Mouse (Mus musculus) midbrain, embryonic 14.5 days (tissue): ENCODE results near the gene Dlg2. TPM values are rescaled to one million over a fixed set of nuclear protein-coding genes. Genes with fewer than 3 reads are reported as not detected.

ENCODE experiments used
- ATAC-seq: fragments of 200-750 bp; cut with Nextera tagmentation; 2 replicates; pipeline ENCODE4 v1.8.0; 2017; ENCODE audit warnings: moderate number of reproducible peaks, moderate library complexity; ENCODE audit not compliant: low FRiP score, low TSS enrichment
- DNase-seq: peaks from one replicate; pipeline ENCODE4 v3.0.0-alpha.2; 2015
- H3K27ac ChIP-seq: fragments of 300-500 bp; sonication (generic); replicated peaks from 2 replicates; pipeline ENCODE4 v1.5.1; 2014; ENCODE audit warnings: mild to moderate bottlenecking, low read depth, low read length, moderate library complexity
- H3K27me3 ChIP-seq: fragments of 300-500 bp; sonication (generic); 2 replicates; pipeline ENCODE4 v1.6.1; 2014; ENCODE audit warnings: low read length, control low read depth, mixed read lengths; ENCODE audit not compliant: control insufficient read depth, insufficient read depth
- H3K36me3 ChIP-seq: fragments of 300-500 bp; sonication (generic); 2 replicates; pipeline ENCODE4 v1.6.1; 2014; ENCODE audit warnings: low read length, control low read depth; ENCODE audit not compliant: control insufficient read depth, insufficient read depth
- H3K4me1 ChIP-seq: fragments of 300-500 bp; sonication (generic); 2 replicates; pipeline ENCODE4 v1.6.1; 2014; ENCODE audit warnings: mild to moderate bottlenecking, antibody characterized with exemption, low read length, control low read depth; ENCODE audit not compliant: control insufficient read depth, insufficient read depth
- H3K4me2 ChIP-seq: fragments of 300-500 bp; sonication (generic); 2 replicates; pipeline ENCODE4 v1.6.1; 2014; ENCODE audit warnings: mild to moderate bottlenecking, low read length, moderate library complexity
- H3K4me3 ChIP-seq: fragments of 300-500 bp; sonication (generic); replicated peaks from 2 replicates; pipeline ENCODE4 v1.5.1; 2014; ENCODE audit warnings: low read depth, low read length
- H3K9ac ChIP-seq: fragments of 300-500 bp; sonication (generic); replicated peaks from 2 replicates; pipeline ENCODE4 v1.6.1; 2014; ENCODE audit warnings: mild to moderate bottlenecking, low read length, moderate library complexity
- H3K9me3 ChIP-seq: fragments of 300-500 bp; sonication (generic); 2 replicates; pipeline ENCODE4 v1.6.1; 2016; ENCODE audit warnings: low read length, control low read depth, mixed read lengths; ENCODE audit not compliant: control insufficient read depth
- WGBS: fragments of 180-500 bp; shearing (Covaris S2); extraction: QIAGEN DNeasy Blood & Tissue Kit; methylation state at CpG from one replicate; pipeline ENCODE4 v1.1.7; 2014; 5-methylcytosine and 5-hydroxymethylcytosine counted together
- polyA plus RNA-seq: library from polyadenylated mRNA; unstranded; fragments of >200 nt; fragmentation: Nextera tagmentation; extraction: Ambion mirVana; gene quantifications from 2 replicates; pipeline ENCODE4 v1.2.1, GENCODE M21; 2014

Dlg2 gene
- polyA plus RNA-seq, 1 experiment from 2014 or later: 19.3 TPM

GRCm38 (mm10) chr7:92292918-92293518, 1816.5 kb downstream of the Dlg2 start:
- Histone ChIP-seq H3K27ac (no peak overlapping the region), H3K9ac (no peak overlapping the region), H3K4me3 (no peak overlapping the region), H3K36me3 (no peaks in the 10 kb centered on the region), H3K27me3 (no peaks in the 10 kb centered on the region), H3K4me1 (no peaks in the 10 kb centered on the region), H3K9me3 (no peaks in the 10 kb centered on the region), H3K4me2 (no peak overlapping the region)
- ATAC-seq: no peak
- 73% methylated on average over 8 of the region's 8 CpGs for WGBS
- DNase-seq: no peak

DNA sequence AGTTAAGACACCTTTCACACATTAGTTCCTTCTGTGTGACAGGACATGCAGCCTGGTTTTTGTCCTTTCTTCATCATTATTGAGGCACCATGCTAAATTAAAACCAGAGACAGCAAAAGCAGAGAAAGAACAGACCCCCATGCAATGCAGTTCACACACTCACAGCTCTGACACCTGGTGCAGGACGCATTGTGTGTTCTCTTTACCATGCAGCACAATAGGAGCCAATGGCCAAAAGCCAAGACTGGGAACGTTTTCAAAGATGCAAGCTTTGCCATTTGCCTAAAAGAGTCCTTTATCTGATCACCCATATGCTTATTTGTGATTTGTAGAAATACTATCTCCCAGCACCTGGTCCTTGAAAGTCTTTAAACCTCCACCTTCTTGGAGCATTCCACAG, 1824.6 kb downstream of the Dlg2 start:
- Histone ChIP-seq H3K4me3 (no peak overlapping the region), H3K9ac (no peak overlapping the region), H3K27me3 (no peaks in the 10 kb centered on the region), H3K4me2 (no peak overlapping the region), H3K9me3 (no peaks in the 10 kb centered on the region), H3K36me3 (no peaks in the 10 kb centered on the region), H3K27ac (no peak overlapping the region), H3K4me1 (no peaks in the 10 kb centered on the region)
- WGBS: 60% methylated on average over 2 of the region's 2 CpGs
- DNase-seq (no peak), ATAC-seq (no peak)

GRCm38 (mm10) chr7:92307634-92308033, 1831.2 kb downstream of the Dlg2 start:
- no peak overlapping the region for H3K4me2 ChIP-seq
- H3K9me3 ChIP-seq: no peaks in the 10 kb centered on the region
- H3K4me1 ChIP-seq: no peaks in the 10 kb centered on the region
- no peak overlapping the region for H3K4me3 ChIP-seq
- no peak overlapping the region for H3K27ac ChIP-seq
- no peak overlapping the region for H3K9ac ChIP-seq
- no peaks in the 10 kb centered on the region for H3K36me3 ChIP-seq
- peak; percentile 31 for DNase-seq
- WGBS: 89% methylated on average over 2 of the region's 2 CpGs
- no peaks in the 10 kb centered on the region for H3K27me3 ChIP-seq
- ATAC-seq: no peak

DNA sequence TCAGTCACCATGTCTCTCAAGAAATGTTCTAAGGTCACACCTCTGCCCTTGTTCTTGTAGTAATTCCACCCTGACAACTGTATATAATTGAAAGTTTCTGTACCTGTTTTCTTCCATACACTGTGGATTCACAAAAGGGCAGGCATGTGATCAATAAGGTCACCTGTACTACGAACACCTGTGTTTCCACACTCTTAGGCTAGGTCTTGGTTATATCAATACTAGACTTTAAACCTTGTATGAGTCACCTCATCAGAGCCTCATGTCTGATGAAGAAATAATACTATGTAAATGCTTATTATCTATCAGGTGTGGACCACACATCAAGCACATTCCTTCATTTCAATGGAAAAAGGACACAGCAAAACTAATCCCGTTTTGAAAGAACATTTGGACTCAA, 1831.7 kb downstream of the Dlg2 start:
- no peak overlapping the region for H3K4me3 ChIP-seq
- H3K36me3 ChIP-seq: no peaks in the 10 kb centered on the region
- WGBS: 76% methylated on average over 2 of the region's 2 CpGs
- H3K4me2 ChIP-seq: no peak overlapping the region
- no peaks in the 10 kb centered on the region for H3K27me3 ChIP-seq
- no peaks in the 10 kb centered on the region for H3K9me3 ChIP-seq
- H3K9ac ChIP-seq: no peak overlapping the region
- no peak for ATAC-seq
- no peak overlapping the region for H3K27ac ChIP-seq
- no peak for DNase-seq
- H3K4me1 ChIP-seq: no peaks in the 10 kb centered on the region

DNA sequence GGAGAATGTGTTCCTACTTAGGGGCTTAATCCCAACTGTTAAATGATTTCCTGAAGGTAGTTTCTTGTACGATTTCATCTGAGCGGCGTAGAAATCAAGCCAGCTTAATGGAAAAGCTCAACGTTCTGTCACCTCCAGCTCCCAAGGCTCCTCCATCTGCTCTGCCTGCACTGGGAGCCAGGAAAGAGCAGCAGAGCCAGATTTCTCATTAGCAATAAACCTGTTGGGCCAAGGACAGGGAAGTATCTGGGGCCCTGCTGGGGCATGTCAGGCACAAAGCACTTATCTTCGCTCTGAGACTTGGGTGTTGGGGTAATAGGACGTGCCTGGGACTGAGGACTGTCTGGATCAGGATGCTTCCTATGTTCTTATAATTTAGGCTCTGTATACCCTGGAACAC, 1839.9 kb downstream of the Dlg2 start:
- ATAC-seq: no peak; the same call in 1 of the 2 replicates
- Histone ChIP-seq H3K4me2 (no peak overlapping the region), H3K4me3 (no peak overlapping the region), H3K27me3 (no peaks in the 10 kb centered on the region), H3K4me1 (no peaks in the 10 kb centered on the region), H3K36me3 (no peaks in the 10 kb centered on the region), H3K27ac (no peak overlapping the region), H3K9ac (no peak overlapping the region), H3K9me3 (no peaks in the 10 kb centered on the region)
- DNase-seq: no peak
- WGBS: 89% methylated on average over 6 of the region's 6 CpGs

DNA sequence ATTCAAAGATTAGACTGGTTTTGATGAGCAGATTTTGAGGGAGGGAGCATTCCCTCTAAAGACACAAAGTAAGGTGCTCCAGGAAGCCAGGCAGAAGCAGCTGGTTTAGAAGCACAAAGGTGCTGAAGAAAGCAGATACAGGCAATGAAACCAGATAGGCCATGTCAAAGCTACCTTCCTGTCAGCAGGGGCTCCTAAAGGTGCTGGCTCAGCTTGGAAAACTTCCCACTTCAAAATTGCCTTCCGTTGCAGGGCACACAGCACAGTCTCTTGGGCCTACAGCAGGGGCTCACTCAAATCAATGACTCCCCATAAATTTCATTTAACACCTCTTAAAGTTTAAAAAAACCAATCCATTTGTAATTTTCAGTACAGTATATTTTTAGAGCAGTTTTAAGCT, 1843.0 kb downstream of the Dlg2 start:
- H3K36me3 ChIP-seq: no peaks in the 10 kb centered on the region
- H3K4me2 ChIP-seq: no peak overlapping the region
- H3K4me1 ChIP-seq: 0 out of 2 replicates have a peak, but pooled peaks cover 3% of the 10 kb centered on the region
- no peak overlapping the region for H3K4me3 ChIP-seq
- 92% methylated on average over 1 of the region's 1 CpGs for WGBS
- ATAC-seq (no peak), DNase-seq (no peak)
- no peaks in the 10 kb centered on the region for H3K27me3 ChIP-seq
- H3K27ac ChIP-seq: no peak overlapping the region
- no peaks in the 10 kb centered on the region for H3K9me3 ChIP-seq
- no peak overlapping the region for H3K9ac ChIP-seq

- no peak overlapping the region for H3K9ac ChIP-seq
- ATAC-seq: no peak
- H3K9me3 ChIP-seq: no peaks in the 10 kb centered on the region
- H3K4me1 ChIP-seq: 0 out of 2 replicates have a peak, but pooled peaks cover 3% of the 10 kb centered on the region
- H3K4me3 ChIP-seq: no peak overlapping the region
- no peaks in the 10 kb centered on the region for H3K27me3 ChIP-seq
- no peak overlapping the region for H3K27ac ChIP-seq
- H3K36me3 ChIP-seq: no peaks in the 10 kb centered on the region
- no peak overlapping the region for H3K4me2 ChIP-seq
- no peak for DNase-seq
Measured at GRCm38 (mm10) chr7:92320181-92320580, 1843.7 kb downstream of the Dlg2 start.

DNA sequence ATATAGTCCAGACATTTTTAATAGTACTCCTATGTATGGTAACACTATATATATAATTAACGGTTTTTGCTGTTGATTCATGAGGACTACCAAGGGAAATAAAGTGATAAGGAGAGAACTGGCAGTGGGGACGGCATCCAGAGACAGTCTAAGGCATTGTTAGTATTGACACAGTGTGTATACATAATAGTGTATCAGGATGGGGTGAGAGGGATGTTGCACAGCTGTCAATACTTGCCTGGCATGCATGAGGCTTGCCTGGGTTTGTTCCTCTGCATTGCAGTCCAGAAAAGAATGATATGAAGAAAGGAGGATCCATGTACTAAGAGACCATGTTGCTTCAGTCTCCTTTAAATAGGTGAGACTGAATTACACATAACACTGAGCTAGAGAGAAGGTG, 1845.3 kb downstream of the Dlg2 start:
- H3K9ac ChIP-seq: no peak overlapping the region
- no peak overlapping the region for H3K4me3 ChIP-seq
- no peak overlapping the region for H3K27ac ChIP-seq
- 82% methylated on average over 2 of the region's 2 CpGs for WGBS
- H3K36me3 ChIP-seq: no peaks in the 10 kb centered on the region
- H3K9me3 ChIP-seq: no peaks in the 10 kb centered on the region
- H3K4me2 ChIP-seq: no peak overlapping the region
- DNase-seq: no peak
- no peaks in the 10 kb centered on the region for H3K27me3 ChIP-seq
- ATAC-seq: no peak
- H3K4me1 ChIP-seq: 0 out of 2 replicates have a peak, but pooled peaks cover 3% of the 10 kb centered on the region

- H3K4me3 ChIP-seq: no peak overlapping the region
- no peak overlapping the region for H3K9ac ChIP-seq
- ATAC-seq: no peak
- 32% methylated on average over 13 of the region's 13 CpGs for WGBS
- no peaks in the 10 kb centered on the region for H3K27me3 ChIP-seq
- peak; percentile 17 for DNase-seq
- H3K36me3 ChIP-seq: no peaks in the 10 kb centered on the region
- no peaks in the 10 kb centered on the region for H3K9me3 ChIP-seq
- H3K27ac ChIP-seq: no peak overlapping the region
- H3K4me2 ChIP-seq: no peak overlapping the region
- H3K4me1 ChIP-seq: 0 out of 2 replicates have a peak, but pooled peaks cover 3% of the 10 kb centered on the region
Measured at GRCm38 (mm10) chr7:92322342-92323069, 1846.0 kb downstream of the Dlg2 start.
